Mouse (Mus musculus): ENCODE data around the gene Nfkb1. TPM values are rescaled to one million over a fixed set of nuclear protein-coding genes. Genes with fewer than 3 reads are reported as not detected.

The Nfkb1 gene
- polyA plus RNA-seq, 1 experiment, result 23.4 TPM

- DNase-seq (ENCODE audit: extremely low spot score in 1 of 2, low spot score in 1 of 2), result no peak
Measured at GRCm38 (mm10) chr3:135635030-135635429, 56.3 kb downstream of the Nfkb1 start.

- DNase-seq (ENCODE audit: extremely low spot score in 1 of 2, low spot score in 1 of 2), result no peak
Measured at GRCm38 (mm10) chr3:135634275-135634674, 57.1 kb downstream of the Nfkb1 start.

GRCm38 (mm10) chr3:135631856-135632255, 59.5 kb downstream of the Nfkb1 start:
- no peak for DNase-seq (ENCODE audit: extremely low spot score in 1 of 2, low spot score in 1 of 2)

- DNase-seq (ENCODE audit: extremely low spot score in 1 of 2, low spot score in 1 of 2), result peak in 1 of 2 experiments; percentile 32
Measured at GRCm38 (mm10) chr3:135631096-135631457, 60.3 kb downstream of the Nfkb1 start.

- DNase-seq (ENCODE audit: extremely low spot score in 1 of 2, low spot score in 1 of 2), result peak; percentile 26 to 71
Measured at GRCm38 (mm10) chr3:135630430-135631095, 60.8 kb downstream of the Nfkb1 start.

- DNase-seq (ENCODE audit: extremely low spot score in 1 of 2, low spot score in 1 of 2), result no peak
Measured at GRCm38 (mm10) chr3:135629830-135630355, 61.5 kb downstream of the Nfkb1 start.

GRCm38 (mm10) chr3:135628706-135629169, 62.6 kb downstream of the Nfkb1 start:
- no peak for DNase-seq (ENCODE audit: extremely low spot score in 1 of 2, low spot score in 1 of 2)

- no peak for DNase-seq (ENCODE audit: extremely low spot score in 1 of 2, low spot score in 1 of 2)
Measured at GRCm38 (mm10) chr3:135628000-135628705, 63.2 kb downstream of the Nfkb1 start.

- no peak for DNase-seq (ENCODE audit: extremely low spot score in 1 of 2, low spot score in 1 of 2)
Measured at GRCm38 (mm10) chr3:135625290-135625689, 66.1 kb downstream of the Nfkb1 start.

- no peak for DNase-seq (ENCODE audit: extremely low spot score in 1 of 2, low spot score in 1 of 2)
Measured at GRCm38 (mm10) chr3:135616730-135617129, 74.6 kb downstream of the Nfkb1 start.

- no peak for DNase-seq (ENCODE audit: extremely low spot score in 1 of 2, low spot score in 1 of 2)
Measured at GRCm38 (mm10) chr3:135614376-135614775, 77.0 kb downstream of the Nfkb1 start.

GRCm38 (mm10) chr3:135610221-135610620, 81.1 kb downstream of the Nfkb1 start:
- peak; percentile 70 to 74 for DNase-seq (ENCODE audit: extremely low spot score in 1 of 2, low spot score in 1 of 2)

- DNase-seq (ENCODE audit: extremely low spot score in 1 of 2, low spot score in 1 of 2), result no peak
Measured at GRCm38 (mm10) chr3:135607660-135608473, 83.5 kb downstream of the Nfkb1 start.

- no peak for DNase-seq (ENCODE audit: extremely low spot score in 1 of 2, low spot score in 1 of 2)
Measured at GRCm38 (mm10) chr3:135607021-135607420, 84.3 kb downstream of the Nfkb1 start.

- DNase-seq (ENCODE audit: extremely low spot score in 1 of 2, low spot score in 1 of 2), result no peak
Measured at GRCm38 (mm10) chr3:135606592-135606991, 84.8 kb downstream of the Nfkb1 start.

- no peak for DNase-seq (ENCODE audit: extremely low spot score in 1 of 2, low spot score in 1 of 2)
Measured at GRCm38 (mm10) chr3:135605474-135605873, 85.9 kb downstream of the Nfkb1 start.

GRCm38 (mm10) chr3:135604626-135605417, 86.5 kb downstream of the Nfkb1 start:
- DNase-seq (ENCODE audit: extremely low spot score in 1 of 2, low spot score in 1 of 2), result no peak

GRCm38 (mm10) chr3:135602731-135603130, 88.6 kb downstream of the Nfkb1 start:
- no peak for DNase-seq (ENCODE audit: extremely low spot score in 1 of 2, low spot score in 1 of 2)

- DNase-seq (ENCODE audit: extremely low spot score in 1 of 2, low spot score in 1 of 2), result no peak
Measured at GRCm38 (mm10) chr3:135598355-135598754, 93.0 kb downstream of the Nfkb1 start.

GRCm38 (mm10) chr3:135597014-135597413, 94.3 kb downstream of the Nfkb1 start:
- DNase-seq (ENCODE audit: extremely low spot score in 1 of 2, low spot score in 1 of 2), result no peak

All from frontal cortex, adult 2 months (tissue).